Mouse (Mus musculus) liver, embryonic 11.5 days (tissue): ENCODE measurements at regions not wholly inside any gene's neighbourhood (a gene's known extent, or its start where the extent isn't known, plus 50 kb on each side); places are given as distances from the start of the nearest gene placed in this dataset.

ENCODE experiments used
- ATAC-seq: fragments of 200-750 bp; cut with Nextera tagmentation; replicated peaks from 2 replicates; pipeline ENCODE4 v1.8.0; 2017; ENCODE audit warnings: moderate number of reproducible peaks, mild to moderate bottlenecking, moderate TSS enrichment, moderate library complexity; ENCODE audit not compliant: low FRiP score
- DNase-seq: peaks from one replicate; pipeline ENCODE4 v3.0.0-alpha.2; 2017; ENCODE audit warnings: low spot score
- H3K27ac ChIP-seq: fragments of 300-500 bp; sonication (generic); 2 replicates; pipeline ENCODE4 v1.5.1; 2014; ENCODE audit warnings: mild to moderate bottlenecking, low read depth, low read length, control low read depth
- H3K27me3 ChIP-seq: fragments of 300-500 bp; sonication (generic); replicated peaks from 2 replicates; pipeline ENCODE4 v1.6.1; 2014; ENCODE audit warnings: low read length, mixed read lengths; ENCODE audit not compliant: control insufficient read depth, insufficient read depth
- H3K36me3 ChIP-seq: fragments of 300-500 bp; sonication (generic); 2 replicates; pipeline ENCODE4 v1.6.1; 2014; ENCODE audit warnings: mild to moderate bottlenecking, low read length, moderate library complexity, mixed read lengths; ENCODE audit not compliant: control insufficient read depth, insufficient read depth
- H3K4me1 ChIP-seq: fragments of 300-500 bp; sonication (generic); replicated peaks from 2 replicates; pipeline ENCODE4 v1.6.1; 2014; ENCODE audit warnings: low read length, mixed read lengths; ENCODE audit not compliant: control insufficient read depth, insufficient read depth
- H3K4me2 ChIP-seq: fragments of 300-500 bp; sonication (generic); 2 replicates; pipeline ENCODE4 v1.6.1; 2014; ENCODE audit warnings: mild to moderate bottlenecking, control low read depth, moderate library complexity
- H3K4me3 ChIP-seq: fragments of 300-500 bp; sonication (generic); 2 replicates; pipeline ENCODE4 v1.5.1; 2014; ENCODE audit warnings: low read depth, low read length, control low read depth
- H3K9ac ChIP-seq: fragments of 300-500 bp; sonication (generic); 2 replicates; pipeline ENCODE4 v1.6.1; 2014; ENCODE audit warnings: low read depth, low read length, control low read depth
- H3K9me3 ChIP-seq: fragments of 300-500 bp; sonication (generic); 2 replicates; pipeline ENCODE4 v1.6.1; 2016; ENCODE audit warnings: low read length, inconsistent platforms, mixed read lengths; ENCODE audit not compliant: control insufficient read depth
- WGBS: fragments of 180-500 bp; shearing (Covaris S2); extraction: QIAGEN DNeasy Blood & Tissue Kit; methylation state at CpG from one replicate; pipeline ENCODE4 v1.1.7; 2014; 5-methylcytosine and 5-hydroxymethylcytosine counted together

GRCm38 (mm10) chr6:101596995-101597394 is 219.3 kb upstream of the Pdzrn3 start:
- H3K4me2 ChIP-seq = no peak overlapping the region
- H3K9ac ChIP-seq = no peak overlapping the region
- no peak for DNase-seq
- H3K27ac ChIP-seq = no peak overlapping the region
- 87% methylated on average over 2 of the region's 2 CpGs for WGBS
- no peaks in the 10 kb centered on the region for H3K27me3 ChIP-seq
- H3K4me1 ChIP-seq = no peaks in the 10 kb centered on the region
- ATAC-seq = no peak
- H3K4me3 ChIP-seq = no peak overlapping the region
- no peaks in the 10 kb centered on the region for H3K9me3 ChIP-seq
- no peaks in the 10 kb centered on the region for H3K36me3 ChIP-seq

- DNase-seq = no peak
- WGBS = 67% methylated on average over 12 of the region's 12 CpGs
- no peak overlapping the region for H3K9ac ChIP-seq
- H3K9me3 ChIP-seq = no peaks in the 10 kb centered on the region
- no peak overlapping the region for H3K4me3 ChIP-seq
- no peak overlapping the region for H3K27ac ChIP-seq
- no peaks in the 10 kb centered on the region for H3K4me1 ChIP-seq
- H3K4me2 ChIP-seq = no peak overlapping the region
- ATAC-seq = no peak
- no peaks in the 10 kb centered on the region for H3K36me3 ChIP-seq
- H3K27me3 ChIP-seq = no peaks in the 10 kb centered on the region
Measured at GRCm38 (mm10) chr6:101593782-101594641, 216.3 kb upstream of the Pdzrn3 start.

GRCm38 (mm10) chr6:101585871-101586270 is 208.2 kb upstream of the Pdzrn3 start:
- H3K4me2 ChIP-seq = no peak overlapping the region
- H3K4me3 ChIP-seq = no peak overlapping the region
- WGBS = 63% methylated on average over 16 of the region's 16 CpGs
- no peak for DNase-seq
- H3K36me3 ChIP-seq = no peaks in the 10 kb centered on the region
- no peaks in the 10 kb centered on the region for H3K4me1 ChIP-seq
- no peak for ATAC-seq
- H3K9ac ChIP-seq = no peak overlapping the region
- no peaks in the 10 kb centered on the region for H3K27me3 ChIP-seq
- H3K27ac ChIP-seq = no peak overlapping the region
- no peaks in the 10 kb centered on the region for H3K9me3 ChIP-seq

GRCm38 (mm10) chr6:101580824-101581223 is 203.1 kb upstream of the Pdzrn3 start:
- WGBS = 70% methylated on average over 4 of the region's 4 CpGs
- H3K27me3 ChIP-seq = no peaks in the 10 kb centered on the region
- no peaks in the 10 kb centered on the region for H3K36me3 ChIP-seq
- H3K4me3 ChIP-seq = no peak overlapping the region
- no peak for ATAC-seq
- no peak overlapping the region for H3K27ac ChIP-seq
- H3K4me2 ChIP-seq = no peak overlapping the region
- H3K9ac ChIP-seq = no peak overlapping the region
- H3K9me3 ChIP-seq = no peaks in the 10 kb centered on the region
- DNase-seq = no peak
- H3K4me1 ChIP-seq = no peaks in the 10 kb centered on the region

GRCm38 (mm10) chr6:101556096-101556495 is 178.4 kb upstream of the Pdzrn3 start:
- Histone ChIP-seq H3K36me3 (no peaks in the 10 kb centered on the region), H3K4me3 (no peak overlapping the region), H3K4me2 (no peak overlapping the region), H3K27me3 (no peaks in the 10 kb centered on the region), H3K4me1 (no peaks in the 10 kb centered on the region), H3K27ac (no peak overlapping the region), H3K9ac (no peak overlapping the region), H3K9me3 (no peaks in the 10 kb centered on the region)
- DNase-seq (no peak), ATAC-seq (no peak)
- 88% methylated on average over 1 of the region's 1 CpGs for WGBS

- Histone ChIP-seq H3K4me2 (no peak overlapping the region), H3K9me3 (no peaks in the 10 kb centered on the region), H3K4me1 (no peaks in the 10 kb centered on the region), H3K9ac (no peak overlapping the region), H3K27ac (no peak overlapping the region), H3K27me3 (no peaks in the 10 kb centered on the region), H3K36me3 (no peaks in the 10 kb centered on the region), H3K4me3 (no peak overlapping the region)
- no peak for DNase-seq
- no peak for ATAC-seq
- 54% methylated on average over 2 of the region's 2 CpGs for WGBS
Measured at GRCm38 (mm10) chr6:101554965-101555604, 177.4 kb upstream of the Pdzrn3 start.

- H3K4me3 ChIP-seq = no peak overlapping the region
- no peak overlapping the region for H3K4me2 ChIP-seq
- DNase-seq (no peak), ATAC-seq (no peak)
- no peaks in the 10 kb centered on the region for H3K4me1 ChIP-seq
- no peaks in the 10 kb centered on the region for H3K36me3 ChIP-seq
- no peak overlapping the region for H3K9ac ChIP-seq
- 35% methylated on average over 7 of the region's 7 CpGs for WGBS
- H3K9me3 ChIP-seq = no peaks in the 10 kb centered on the region
- H3K27ac ChIP-seq = no peak overlapping the region
- H3K27me3 ChIP-seq = no peaks in the 10 kb centered on the region
Measured at GRCm38 (mm10) chr6:101550501-101551268, 173.0 kb upstream of the Pdzrn3 start.

- Histone ChIP-seq H3K4me1 (no peaks in the 10 kb centered on the region), H3K36me3 (no peaks in the 10 kb centered on the region), H3K27ac (no peak overlapping the region), H3K9me3 (no peaks in the 10 kb centered on the region), H3K4me2 (no peak overlapping the region), H3K4me3 (no peak overlapping the region), H3K9ac (no peak overlapping the region), H3K27me3 (no peaks in the 10 kb centered on the region)
- WGBS = 87% methylated on average over 5 of the region's 5 CpGs
- no peak for ATAC-seq
- DNase-seq = no peak
Measured at GRCm38 (mm10) chr6:101537581-101537980, 159.9 kb upstream of the Pdzrn3 start.
